Mouse (Mus musculus): ENCODE measurements around the gene Nxph4. TPM values are rescaled to one million over a fixed set of nuclear protein-coding genes. Genes with fewer than 3 reads are reported as not detected.
A peak's percentile ranks its signal among the peaks of the same experiment; 100 is the strongest.

The Nxph4 gene
- polyA plus RNA-seq (2015; fragmentation: Nextera tagmentation; extraction: Ambion mirVana): 78.8 and 83.9 TPM in 2 replicates

DNA sequence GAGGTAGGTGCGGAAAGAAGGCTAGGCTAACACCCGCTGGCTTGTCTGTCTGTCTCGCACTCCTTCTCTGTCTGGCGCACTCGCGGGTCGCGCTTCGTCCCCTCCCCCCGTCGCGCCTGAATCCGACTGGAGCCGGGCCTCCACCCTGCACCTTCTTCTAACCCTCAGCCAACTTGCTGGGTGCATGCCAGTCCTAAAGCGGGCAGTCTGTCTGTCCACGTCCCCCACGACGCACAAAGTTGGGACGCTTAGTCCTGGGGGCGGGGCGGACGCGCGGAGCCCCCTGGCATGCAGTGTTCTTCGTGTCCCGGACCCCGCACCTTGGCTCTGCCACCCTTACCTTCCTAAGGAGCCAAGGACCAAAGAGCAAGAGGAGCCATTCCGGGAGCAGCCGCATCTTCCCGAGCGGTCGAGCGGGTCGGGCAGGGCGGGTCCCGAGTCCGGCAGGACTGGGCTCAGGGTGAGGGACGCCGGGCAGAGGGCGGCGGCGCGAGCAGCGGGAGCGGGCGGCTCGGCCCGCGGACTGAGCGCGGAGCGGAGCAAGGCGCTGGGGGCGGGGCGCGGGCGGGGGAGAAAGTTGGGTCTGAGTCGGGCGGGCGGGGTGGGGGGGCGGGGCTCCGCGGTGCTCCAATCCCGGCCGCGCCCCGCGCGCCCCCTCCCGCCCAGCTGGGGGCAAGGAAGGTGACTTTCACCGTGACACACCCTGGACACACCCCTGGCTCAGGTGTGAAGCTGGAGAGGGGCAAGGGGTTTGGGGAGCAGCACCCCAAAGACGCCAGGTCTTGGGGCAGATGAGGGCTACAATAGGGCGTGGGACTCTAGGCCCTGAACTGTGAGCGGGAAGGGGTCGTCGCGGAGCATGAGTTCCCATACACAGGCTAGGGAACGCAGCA, at the start of gene Nxph4:
Gene Nxph4, minus strand, starts transcription at position 524 of the 893 bp plus-strand sequence.
- WGBS: 1% methylated on average over 60 of the region's 78 CpGs
- Histone ChIP-seq H3K9me3 (no peaks in the 10 kb centered on the region), H3K27me3 (peaks cover 70% of the 10 kb centered on the region), H3K4me3 (replicated peaks) (peak within 1 kb of the TSS; percentile 58), H3K9ac (replicated peaks) (peak within 1 kb of the TSS; percentile 80), H3K36me3 (peaks cover 11% of the 10 kb centered on the region), H3K4me1 (replicated peaks) (peaks cover 79% of the 10 kb centered on the region), H3K27ac (peak within 1 kb of the TSS; percentile 74), H3K4me2 (replicated peaks) (peak within 1 kb of the TSS; percentile 78)
- no peak for ATAC-seq

- no peak for ATAC-seq
- Histone ChIP-seq H3K9me3 (no peaks in the 10 kb centered on the region), H3K9ac (replicated peaks) (no peak overlapping the region), H3K27ac (no peak overlapping the region), H3K36me3 (peaks cover 97% of the 10 kb centered on the region), H3K4me3 (replicated peaks) (no peak overlapping the region), H3K4me1 (replicated peaks) (no peaks in the 10 kb centered on the region), H3K4me2 (replicated peaks) (no peak overlapping the region), H3K27me3 (no peaks in the 10 kb centered on the region)
- WGBS: 94% methylated on average over 8 of the region's 8 CpGs
These were observed 49.3 kb upstream of the Nxph4 start for GRCm38 (mm10) chr10:127583649-127584048.

DNA sequence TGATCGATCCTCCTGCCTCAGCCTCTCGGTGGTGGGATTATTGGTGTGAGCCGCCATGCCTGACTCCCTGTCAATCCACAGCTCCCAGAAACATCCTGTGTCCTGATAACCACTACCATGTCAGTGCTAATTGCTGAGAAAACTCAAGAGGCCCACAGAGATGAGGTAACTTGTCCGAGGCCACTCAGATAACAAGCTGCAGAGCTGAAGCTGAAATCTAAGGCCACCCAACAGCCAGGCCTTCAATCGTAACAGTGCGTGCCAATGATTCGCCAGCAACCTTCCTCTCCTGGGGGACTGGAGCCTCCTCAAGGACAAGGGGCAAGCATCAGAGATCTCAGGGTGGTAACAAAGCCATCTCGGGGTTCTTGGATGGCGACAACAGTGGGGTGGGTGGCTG, 46.9 kb upstream of the Nxph4 start:
- no peaks in the 10 kb centered on the region for H3K27me3 ChIP-seq
- H3K4me2 ChIP-seq (replicated peaks): no peak overlapping the region
- no peak overlapping the region for H3K27ac ChIP-seq
- no peak for ATAC-seq
- no peak overlapping the region for H3K4me3 ChIP-seq (replicated peaks)
- H3K9ac ChIP-seq (replicated peaks): no peak overlapping the region
- 97% methylated on average over 9 of the region's 9 CpGs for WGBS
- H3K9me3 ChIP-seq: no peaks in the 10 kb centered on the region
- H3K4me1 ChIP-seq (replicated peaks): no peaks in the 10 kb centered on the region
- peaks cover 99% of the 10 kb centered on the region for H3K36me3 ChIP-seq

DNA sequence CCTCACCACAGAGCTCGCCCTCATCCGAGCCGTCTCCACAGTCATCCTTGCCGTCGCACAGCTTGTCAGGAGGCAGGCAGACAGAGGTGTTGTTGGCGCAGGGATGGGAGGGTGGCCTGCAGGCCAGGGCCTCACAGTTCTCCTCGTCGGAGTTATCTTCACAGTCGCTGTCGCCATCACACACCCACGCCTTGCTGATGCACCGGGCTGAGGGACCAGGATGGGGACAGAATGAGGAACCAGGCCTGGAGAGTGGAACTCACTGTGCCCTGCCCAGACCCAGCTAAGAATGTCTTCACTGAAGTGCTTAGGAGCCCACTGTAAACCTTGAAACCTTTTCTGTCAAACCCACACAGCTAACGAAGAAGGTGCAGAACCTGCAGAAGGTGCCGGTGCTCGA, 43.6 kb upstream of the Nxph4 start:
- Histone ChIP-seq H3K9ac (replicated peaks) (no peak overlapping the region), H3K9me3 (no peaks in the 10 kb centered on the region), H3K4me1 (replicated peaks) (no peaks in the 10 kb centered on the region), H3K27ac (no peak overlapping the region), H3K36me3 (peaks cover 99% of the 10 kb centered on the region), H3K27me3 (no peaks in the 10 kb centered on the region), H3K4me3 (replicated peaks) (no peak overlapping the region), H3K4me2 (replicated peaks) (no peak overlapping the region)
- WGBS: 91% methylated on average over 15 of the region's 15 CpGs
- no peak for ATAC-seq

- 91% methylated on average over 9 of the region's 9 CpGs for WGBS
- Histone ChIP-seq H3K4me2 (replicated peaks) (no peak overlapping the region), H3K27me3 (no peaks in the 10 kb centered on the region), H3K36me3 (peaks cover 99% of the 10 kb centered on the region), H3K4me3 (replicated peaks) (no peak overlapping the region), H3K27ac (no peak overlapping the region), H3K9ac (replicated peaks) (no peak overlapping the region), H3K4me1 (replicated peaks) (no peaks in the 10 kb centered on the region), H3K9me3 (no peaks in the 10 kb centered on the region)
- no peak for ATAC-seq
These were observed 42.8 kb upstream of the Nxph4 start for GRCm38 (mm10) chr10:127577156-127577555.

- Histone ChIP-seq H3K36me3 (peaks cover 99% of the 10 kb centered on the region), H3K4me1 (replicated peaks) (no peaks in the 10 kb centered on the region), H3K9me3 (no peaks in the 10 kb centered on the region), H3K27ac (no peak overlapping the region), H3K27me3 (no peaks in the 10 kb centered on the region), H3K9ac (replicated peaks) (no peak overlapping the region), H3K4me2 (replicated peaks) (no peak overlapping the region), H3K4me3 (replicated peaks) (no peak overlapping the region)
- WGBS: 71% methylated on average over 18 of the region's 18 CpGs
- ATAC-seq: peak; percentile 55; the same call in 1 of the 2 replicates
These were observed 42.1 kb upstream of the Nxph4 start for GRCm38 (mm10) chr10:127576381-127576961.

DNA sequence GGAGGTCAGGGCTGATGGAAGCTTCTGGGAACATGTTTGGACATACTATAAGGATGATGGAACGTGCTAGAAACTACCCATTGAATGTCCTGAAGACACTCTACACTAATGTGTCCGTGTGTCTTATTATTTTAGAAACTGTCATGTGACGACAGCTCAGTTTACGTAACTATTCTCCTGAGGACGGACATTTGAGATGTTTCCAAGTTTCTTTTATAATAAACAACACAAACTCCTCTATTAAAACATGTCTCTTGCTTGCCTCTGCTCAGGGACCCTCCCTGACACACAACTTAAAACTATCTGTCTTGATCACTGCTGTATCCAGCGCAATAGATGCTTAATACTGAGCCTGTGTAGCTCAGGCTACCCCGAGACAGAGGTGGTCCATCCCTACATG, 41.4 kb upstream of the Nxph4 start:
- Histone ChIP-seq H3K36me3 (peaks cover 99% of the 10 kb centered on the region), H3K27ac (no peak overlapping the region), H3K4me2 (replicated peaks) (no peak overlapping the region), H3K4me3 (replicated peaks) (no peak overlapping the region), H3K9ac (replicated peaks) (no peak overlapping the region), H3K27me3 (no peaks in the 10 kb centered on the region), H3K9me3 (no peaks in the 10 kb centered on the region), H3K4me1 (replicated peaks) (no peaks in the 10 kb centered on the region)
- no peak for ATAC-seq
- WGBS: 93% methylated on average over 7 of the region's 7 CpGs

DNA sequence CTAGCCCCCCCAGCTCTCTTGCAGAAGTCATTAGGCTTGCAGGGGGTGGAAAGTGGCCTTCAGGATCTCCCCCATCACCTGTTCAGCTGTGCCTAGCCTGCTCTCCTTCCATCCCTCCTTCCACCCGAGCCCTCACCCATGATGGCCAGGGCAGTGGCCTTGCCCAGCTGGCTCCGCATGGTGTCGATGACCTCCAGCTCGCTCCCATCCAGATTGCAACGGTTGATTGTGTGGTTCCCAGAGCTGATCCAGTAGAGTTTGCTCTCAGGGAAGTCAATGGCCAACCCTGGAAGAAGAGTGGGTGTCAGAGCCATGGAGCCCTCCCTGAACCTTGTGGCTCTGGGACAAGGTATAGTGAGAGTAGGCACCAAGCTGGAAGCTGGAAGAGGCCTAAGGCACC, 37.9 kb upstream of the Nxph4 start:
- 92% methylated on average over 5 of the region's 5 CpGs for WGBS
- Histone ChIP-seq H3K4me3 (replicated peaks) (no peak overlapping the region), H3K27ac (no peak overlapping the region), H3K9me3 (no peaks in the 10 kb centered on the region), H3K36me3 (peaks cover 92% of the 10 kb centered on the region), H3K4me2 (replicated peaks) (no peak overlapping the region), H3K27me3 (no peaks in the 10 kb centered on the region), H3K4me1 (replicated peaks) (no peaks in the 10 kb centered on the region), H3K9ac (replicated peaks) (no peak overlapping the region)
- ATAC-seq: no peak

DNA sequence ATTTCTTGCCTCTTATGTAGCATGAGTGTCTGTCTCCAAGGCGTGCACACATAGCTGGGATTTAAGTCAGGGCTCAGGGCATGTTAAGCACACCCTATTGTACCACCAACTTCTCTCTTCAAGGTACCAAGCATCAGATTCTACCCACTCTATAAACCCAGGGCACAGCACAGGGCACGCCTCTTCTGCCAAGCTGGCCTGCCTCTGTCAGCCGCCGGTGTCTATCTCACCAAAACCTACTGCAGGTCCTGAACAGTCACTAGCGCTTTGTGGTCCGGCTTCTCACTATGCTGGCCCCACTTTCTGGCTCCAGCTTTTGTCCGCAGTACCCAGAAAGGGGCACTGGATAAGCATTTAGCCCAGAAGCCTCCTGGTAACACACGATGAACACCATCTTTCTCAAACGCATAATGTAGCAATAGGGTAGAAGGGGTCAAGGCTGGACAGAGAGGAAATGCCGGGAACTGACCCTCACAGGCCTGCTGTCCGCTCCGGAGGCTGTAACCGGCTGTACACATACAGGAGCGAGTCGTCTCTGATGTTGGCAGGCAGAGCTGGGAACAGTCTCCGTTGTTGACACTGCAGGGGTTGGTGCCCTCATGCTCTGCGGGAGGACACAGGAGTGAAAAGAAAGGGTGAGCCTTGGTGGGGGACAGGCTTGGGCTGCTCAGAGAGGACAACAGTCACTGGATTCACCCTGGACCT, 36.7 kb upstream of the Nxph4 start:
- Histone ChIP-seq H3K4me1 (replicated peaks) (no peaks in the 10 kb centered on the region), H3K27ac (no peak overlapping the region), H3K4me2 (replicated peaks) (no peak overlapping the region), H3K27me3 (no peaks in the 10 kb centered on the region), H3K9me3 (no peaks in the 10 kb centered on the region), H3K36me3 (peaks cover 92% of the 10 kb centered on the region), H3K4me3 (replicated peaks) (no peak overlapping the region), H3K9ac (replicated peaks) (no peak overlapping the region)
- WGBS: 91% methylated on average over 17 of the region's 17 CpGs
- no peak for ATAC-seq

DNA sequence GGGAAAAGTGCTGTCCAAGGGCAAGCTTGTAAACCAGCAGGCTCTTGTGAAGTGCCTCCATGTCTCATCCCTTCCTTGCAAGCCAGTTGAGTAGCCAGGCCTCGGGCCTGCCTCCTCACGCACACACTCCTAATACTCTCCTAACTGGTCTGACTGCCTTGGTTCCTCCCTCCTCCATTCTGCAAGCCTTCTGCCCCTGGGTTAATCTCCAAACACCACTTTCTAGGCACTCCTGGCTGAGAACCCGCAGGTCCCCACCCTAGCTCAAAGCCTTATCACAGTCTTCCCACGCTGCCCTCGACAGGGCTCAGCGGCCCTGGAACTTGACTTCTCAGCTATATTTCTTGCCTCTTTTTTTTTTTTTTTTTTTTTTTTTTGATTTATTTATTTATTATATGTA, 36.0 kb upstream of the Nxph4 start:
- no peaks in the 10 kb centered on the region for H3K9me3 ChIP-seq
- peaks cover 90% of the 10 kb centered on the region for H3K36me3 ChIP-seq
- no peak overlapping the region for H3K4me3 ChIP-seq (replicated peaks)
- no peaks in the 10 kb centered on the region for H3K27me3 ChIP-seq
- H3K4me2 ChIP-seq (replicated peaks): no peak overlapping the region
- H3K9ac ChIP-seq (replicated peaks): no peak overlapping the region
- H3K4me1 ChIP-seq (replicated peaks): no peaks in the 10 kb centered on the region
- H3K27ac ChIP-seq: no peak overlapping the region
- no peak for ATAC-seq
- WGBS: 84% methylated on average over 6 of the region's 6 CpGs

- 0 out of 2 replicates have a peak, but pooled peaks have one; percentile 37 for ATAC-seq
These were observed 35.1 kb upstream of the Nxph4 start for GRCm38 (mm10) chr10:127569450-127569849.

More at GRCm38 (mm10) chr10:127569450-127569849, 35.1 kb upstream of the Nxph4 start:
- Histone ChIP-seq H3K4me1 (replicated peaks) (no peaks in the 10 kb centered on the region), H3K9ac (replicated peaks) (no peak overlapping the region), H3K4me3 (replicated peaks) (no peak overlapping the region), H3K9me3 (no peaks in the 10 kb centered on the region), H3K36me3 (peaks cover 88% of the 10 kb centered on the region), H3K27me3 (no peaks in the 10 kb centered on the region), H3K4me2 (replicated peaks) (no peak overlapping the region), H3K27ac (no peak overlapping the region)
- WGBS: 33% methylated on average over 3 of the region's 3 CpGs
